Mouse (Mus musculus): ENCODE results near the gene Adgrg3. TPM values are rescaled to one million over a fixed set of nuclear protein-coding genes. Genes with fewer than 3 reads are reported as not detected.

Gene Adgrg3
- polyA plus RNA-seq, 1 experiment from 2014 or later, result 0.95 TPM

Other genes with a start within 250 kb of the Adgrg3 start
- 38.3 and 46.3 TPM in 2 replicates for gene Cx3cl1, start 245.7 kb upstream of the Adgrg3 start, polyA plus RNA-seq (2015; fragmentation: Nextera tagmentation; extraction: Ambion mirVana)
- 0.46 and 0.87 TPM in 2 replicates for gene Ccl17, start 207.2 kb upstream of the Adgrg3 start, polyA plus RNA-seq (2015; fragmentation: Nextera tagmentation; extraction: Ambion mirVana)
- gene Coq9, start 179.4 kb upstream of the Adgrg3 start, polyA plus RNA-seq (2015; fragmentation: Nextera tagmentation; extraction: Ambion mirVana), result 57.6 and 59.6 TPM in 2 replicates
- 194 and 197 TPM in 2 replicates for gene Ciapin1, start 179.3 kb upstream of the Adgrg3 start, polyA plus RNA-seq (2015; fragmentation: Nextera tagmentation; extraction: Ambion mirVana)
- 111 TPM in 2 replicates for gene Polr2c, start 160.2 kb upstream of the Adgrg3 start, polyA plus RNA-seq (2015; fragmentation: Nextera tagmentation; extraction: Ambion mirVana)
- 84.1 and 88.9 TPM in 2 replicates for gene Dok4, start 141.4 kb upstream of the Adgrg3 start, polyA plus RNA-seq (2015; fragmentation: Nextera tagmentation; extraction: Ambion mirVana)
- gene Ccdc102a, start 99.6 kb upstream of the Adgrg3 start, polyA plus RNA-seq (2015; fragmentation: Nextera tagmentation; extraction: Ambion mirVana), result 6.6 and 7.6 TPM in 2 replicates
- 0.17 and 0.25 TPM in 2 replicates for gene Adgrg5, start 94.0 kb upstream of the Adgrg3 start, polyA plus RNA-seq (2015; fragmentation: Nextera tagmentation; extraction: Ambion mirVana)
- gene Adgrg1, start 42.9 kb upstream of the Adgrg3 start, polyA plus RNA-seq (2015; fragmentation: Nextera tagmentation; extraction: Ambion mirVana), result 116 and 122 TPM in 2 replicates
- gene Drc7, start 37.4 kb downstream of the Adgrg3 start, polyA plus RNA-seq (2015; fragmentation: Nextera tagmentation; extraction: Ambion mirVana), result 2.1 and 2.4 TPM in 2 replicates
- gene Katnb1, start 63.5 kb downstream of the Adgrg3 start, polyA plus RNA-seq (2015; fragmentation: Nextera tagmentation; extraction: Ambion mirVana), result 42.2 and 49.9 TPM in 2 replicates
- 26.5 and 30.2 TPM in 2 replicates for gene Kifc3, start 185.1 kb downstream of the Adgrg3 start, polyA plus RNA-seq (2015; fragmentation: Nextera tagmentation; extraction: Ambion mirVana)

All from hindbrain, embryonic 15.5 days (tissue).